Mouse (Mus musculus) testis, adult 2 months (tissue): ENCODE results near the gene Syn3. TPM values are rescaled to one million over a fixed set of nuclear protein-coding genes. Genes with fewer than 3 reads are reported as not detected.
A peak's percentile ranks its signal among the peaks of the same experiment; 100 is the strongest.

Experiments used
- H3K27ac ChIP-seq: fragments of 200-500 bp; 2 replicates; pipeline ENCODE4 v1.5.1; 2012; ENCODE audit warnings: low read depth, low read length; ENCODE audit not compliant: control insufficient read depth, insufficient read depth
- H3K27me3 ChIP-seq: fragments of 200-500 bp; 2 replicates; pipeline ENCODE4 v1.6.1; 2012; ENCODE audit warnings: mild to moderate bottlenecking, low read length, moderate library complexity; ENCODE audit not compliant: control insufficient read depth, insufficient read depth
- H3K36me3 ChIP-seq: fragments of 200-500 bp; 2 replicates; pipeline ENCODE4 v1.6.1; 2012; ENCODE audit warnings: mild to moderate bottlenecking, low read length; ENCODE audit not compliant: control insufficient read depth, insufficient read depth
- H3K4me1 ChIP-seq: fragments of 200-500 bp; 2 replicates; pipeline ENCODE4 v1.6.1; 2012; ENCODE audit warnings: low read length; ENCODE audit not compliant: control insufficient read depth, insufficient read depth
- H3K4me3 ChIP-seq: fragments of 200-500 bp; 2 replicates; pipeline ENCODE4 v1.5.1; 2012; ENCODE audit warnings: low read depth, mild to moderate bottlenecking, low read length, moderate library complexity, mixed read lengths; ENCODE audit not compliant: control insufficient read depth
- CTCF ChIP-seq: fragments of 200-500 bp; IDR thresholded peaks from 2 replicates; pipeline ENCODE4 v1.5.1; 2012; ENCODE audit warnings: low read depth, mild to moderate bottlenecking, inconsistent platforms, low read length, moderate library complexity; ENCODE audit not compliant: control insufficient read depth, insufficient read depth, insufficient replicate concordance
- POLR2A ChIP-seq: fragments of 200-500 bp; IDR thresholded peaks from 2 replicates; pipeline ENCODE4 v1.6.1; 2012; ENCODE audit warnings: low read depth, mild to moderate bottlenecking, inconsistent platforms, low read length, moderate library complexity; ENCODE audit not compliant: control insufficient read depth
- polyA plus RNA-seq: library from polyadenylated mRNA; depleted of rRNA; stranded (reverse); fragments of >200 nt; gene quantifications from 2 replicates; pipeline ENCODE4 v1.2.3, GENCODE M21; 2012

The Syn3 gene
- polyA plus RNA-seq, 1 experiment: 0.84 TPM

DNA sequence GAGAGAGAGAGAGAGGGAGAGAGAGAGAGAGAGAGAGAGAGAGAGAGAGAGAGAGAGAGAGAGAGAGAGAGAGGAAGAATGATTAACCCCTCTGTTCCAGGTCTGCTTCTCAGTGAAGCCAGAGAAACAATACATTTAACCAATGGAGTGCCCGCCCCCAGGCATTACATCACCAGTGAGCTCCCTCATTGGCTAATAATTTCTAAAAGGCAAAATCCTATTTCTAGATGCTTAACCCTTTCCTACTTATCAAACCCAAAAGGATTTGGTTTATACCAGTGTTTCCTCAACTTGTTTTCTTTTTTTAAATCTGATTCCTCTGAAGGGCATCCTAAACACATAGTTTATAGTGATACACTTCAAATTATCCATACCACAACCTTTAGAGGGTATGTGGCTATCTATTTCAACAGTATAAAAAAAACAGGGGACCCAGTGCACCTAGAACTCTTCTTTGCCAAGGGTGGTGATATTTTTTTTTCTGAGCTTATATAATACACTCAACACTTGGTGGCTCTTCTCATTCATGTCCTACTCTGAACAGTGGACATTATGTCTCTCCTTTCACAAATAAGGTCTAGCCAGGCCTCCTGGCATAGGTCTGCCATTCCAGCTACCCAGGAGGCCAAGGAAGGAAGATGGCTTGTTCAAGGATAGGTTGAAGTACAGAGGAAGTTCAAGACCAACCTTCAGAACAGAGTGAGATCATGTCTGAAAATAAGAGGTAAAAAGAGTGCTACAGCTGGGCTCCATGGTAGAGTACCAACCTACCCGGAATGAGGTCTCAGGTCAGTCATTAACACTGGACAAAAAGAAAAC, 6.4 kb downstream of the Syn3 start:
- Histone ChIP-seq H3K27me3 (no peaks in the 10 kb centered on the region), H3K27ac (no peak overlapping the region), H3K4me1 (no peaks in the 10 kb centered on the region), H3K36me3 (no peaks in the 10 kb centered on the region), H3K4me3 (no peak overlapping the region)
- TF ChIP-seq CTCF (no peak), POLR2A (no peak)

DNA sequence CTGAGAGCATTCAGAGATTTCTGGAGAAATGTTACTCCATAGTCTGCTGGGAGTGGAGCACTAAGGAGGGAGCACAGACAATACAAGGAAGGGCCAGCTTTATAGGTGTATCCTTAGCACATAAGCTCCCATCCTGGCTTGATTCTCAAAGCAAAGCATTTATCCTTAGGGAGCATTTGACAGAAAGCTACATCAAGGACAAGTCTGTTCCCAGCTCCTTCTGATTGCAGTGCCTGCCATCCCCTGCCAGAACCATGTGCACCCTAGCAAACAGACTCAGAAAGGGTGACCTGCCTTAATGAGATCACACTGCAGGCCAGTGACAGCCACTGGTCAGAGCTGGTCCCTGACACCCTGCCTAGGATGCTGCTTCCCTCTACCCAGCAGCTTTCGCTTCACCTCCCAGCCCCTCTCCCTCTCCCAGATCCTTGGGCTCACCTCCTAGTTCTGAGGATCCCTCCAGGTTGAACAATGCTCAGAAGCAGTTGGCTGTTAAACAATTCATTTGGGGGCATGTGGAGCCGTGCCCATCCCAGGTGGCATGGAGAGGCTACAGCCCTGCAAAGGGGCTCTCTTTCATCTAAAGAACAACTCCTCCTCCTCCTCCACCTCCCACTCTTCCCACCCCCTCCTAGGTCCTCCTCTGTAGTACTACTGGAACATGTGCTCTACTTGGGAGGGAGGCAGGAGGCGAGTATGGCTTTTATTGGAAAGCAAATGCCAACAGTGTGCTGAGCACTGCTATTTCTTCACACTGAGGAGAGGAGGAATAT, 7.2 kb downstream of the Syn3 start:
- TF ChIP-seq POLR2A (no peak), CTCF (no peak)
- H3K36me3 ChIP-seq: no peaks in the 10 kb centered on the region
- H3K4me1 ChIP-seq: no peaks in the 10 kb centered on the region
- H3K27ac ChIP-seq: no peak overlapping the region
- H3K27me3 ChIP-seq: no peaks in the 10 kb centered on the region
- H3K4me3 ChIP-seq: no peak overlapping the region

DNA sequence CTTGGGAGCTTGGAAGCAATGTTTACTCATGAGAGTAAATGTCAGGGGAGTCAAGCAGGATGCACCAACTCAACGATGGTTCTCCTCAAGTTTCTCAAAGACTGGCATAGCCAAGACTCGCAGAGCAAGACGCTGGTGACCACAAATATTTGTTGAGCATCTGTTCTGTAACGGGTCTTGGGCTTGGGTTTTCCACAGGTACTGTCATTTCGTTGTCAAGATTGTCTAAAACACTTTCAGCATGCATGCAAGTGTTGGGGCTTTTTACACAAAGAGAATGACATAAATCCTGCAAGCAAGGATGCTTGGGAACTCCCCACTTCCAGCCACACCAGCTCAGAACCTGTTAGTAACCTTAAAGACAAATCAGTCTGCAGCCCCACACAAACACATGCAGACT, 10.2 kb downstream of the Syn3 start:
- H3K36me3 ChIP-seq: no peaks in the 10 kb centered on the region

GRCm38 (mm10) chr10:86485971-86486370, 12.7 kb downstream of the Syn3 start:
- Histone ChIP-seq H3K36me3 (no peaks in the 10 kb centered on the region), H3K4me1 (no peaks in the 10 kb centered on the region), H3K27me3 (no peaks in the 10 kb centered on the region), H3K4me3 (no peak overlapping the region), H3K27ac (no peak overlapping the region)
- TF ChIP-seq POLR2A (no peak), CTCF (no peak)

More for the DNA sequence above, 10.2 kb downstream of the Syn3 start:
- Histone ChIP-seq H3K4me1 (no peaks in the 10 kb centered on the region), H3K27ac (no peak overlapping the region), H3K4me3 (no peak overlapping the region), H3K27me3 (no peaks in the 10 kb centered on the region)
- TF ChIP-seq POLR2A: no peak
- no peak for TF ChIP-seq CTCF

GRCm38 (mm10) chr10:86483968-86484367, 14.7 kb downstream of the Syn3 start:
- no peaks in the 10 kb centered on the region for H3K4me1 ChIP-seq
- H3K36me3 ChIP-seq: no peaks in the 10 kb centered on the region
- no peak overlapping the region for H3K4me3 ChIP-seq
- no peak overlapping the region for H3K27ac ChIP-seq
- H3K27me3 ChIP-seq: no peaks in the 10 kb centered on the region
- no peak for TF ChIP-seq POLR2A
- peak; percentile 90 for TF ChIP-seq CTCF

GRCm38 (mm10) chr10:86482496-86482895, 16.2 kb downstream of the Syn3 start:
- no peaks in the 10 kb centered on the region for H3K36me3 ChIP-seq
- TF ChIP-seq POLR2A (no peak), CTCF (no peak)
- H3K4me3 ChIP-seq: no peak overlapping the region
- no peak overlapping the region for H3K27ac ChIP-seq
- no peaks in the 10 kb centered on the region for H3K27me3 ChIP-seq
- no peaks in the 10 kb centered on the region for H3K4me1 ChIP-seq

DNA sequence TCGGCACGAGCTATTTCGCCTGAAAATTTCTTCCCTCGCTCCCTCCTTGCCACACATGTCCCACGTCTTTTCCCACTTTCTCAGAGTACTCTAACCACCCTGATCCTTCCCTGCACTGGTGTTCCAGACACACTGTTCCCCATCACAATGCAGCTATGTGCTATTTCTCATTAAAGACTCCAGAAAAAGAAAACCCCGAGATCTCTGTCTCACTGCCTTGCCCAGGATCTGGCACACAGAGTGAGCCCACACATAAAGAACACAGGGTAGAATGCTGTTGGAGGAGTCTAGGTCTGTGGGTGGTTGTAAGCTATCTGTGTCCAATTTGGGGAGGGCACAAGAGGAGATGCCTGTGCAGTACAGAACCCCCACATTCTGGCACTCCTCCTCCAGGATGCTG, 18.0 kb downstream of the Syn3 start:
- Histone ChIP-seq H3K4me1 (no peaks in the 10 kb centered on the region), H3K36me3 (no peaks in the 10 kb centered on the region), H3K4me3 (no peak overlapping the region), H3K27me3 (no peaks in the 10 kb centered on the region), H3K27ac (no peak overlapping the region)
- TF ChIP-seq CTCF (no peak), POLR2A (no peak)
